ENCODE assay signal across 8 mouse cellular contexts in the genomic region with DNA sequence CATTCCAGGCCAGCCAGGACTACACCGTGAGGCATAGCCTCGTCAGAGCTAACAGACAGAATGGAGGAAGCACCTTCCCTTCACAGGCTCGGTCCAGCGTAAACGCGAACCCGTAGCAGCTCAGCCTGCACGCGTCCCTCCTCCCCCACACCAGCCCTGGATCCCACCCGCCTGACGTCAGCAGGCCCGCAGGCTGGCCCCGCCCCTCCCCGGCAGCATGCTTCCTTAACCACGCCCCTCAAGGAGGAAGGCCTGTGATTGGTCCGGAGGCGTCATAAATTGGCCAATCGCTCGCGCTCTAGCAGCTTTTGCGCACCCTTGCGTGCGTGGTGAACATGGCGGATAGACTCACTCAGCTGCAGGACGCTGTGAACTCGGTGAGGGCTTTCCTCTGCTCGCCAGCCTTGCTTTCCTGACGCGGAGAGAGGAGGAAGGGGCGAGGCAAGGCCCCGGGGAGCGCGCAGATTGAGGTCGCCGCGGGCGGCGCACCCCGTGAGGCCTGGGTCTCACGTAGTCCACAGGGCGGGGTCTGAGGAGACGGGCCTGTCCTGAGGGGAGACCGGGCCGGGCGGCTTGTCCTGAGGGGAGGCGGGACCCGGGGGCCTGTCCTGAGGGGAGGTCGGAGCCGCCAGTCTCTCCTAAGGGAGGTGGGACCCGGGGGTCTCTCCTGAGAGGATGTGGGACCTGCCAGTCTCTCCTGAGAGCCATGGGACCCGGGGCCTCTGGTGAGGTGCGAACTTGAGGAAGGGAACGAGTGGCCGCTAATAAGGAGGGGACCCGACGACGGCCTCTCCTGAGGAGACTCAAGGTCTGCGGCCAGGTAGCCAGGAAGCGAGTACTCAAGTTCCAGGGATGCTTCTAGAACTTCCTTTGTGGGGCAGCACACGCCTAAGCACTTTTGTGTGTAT. TPM values are rescaled to one million over a fixed set of nuclear protein-coding genes. Genes with fewer than 3 reads are reported as not detected.
A peak's percentile ranks its signal among the peaks of the same experiment; 100 is the strongest.
DNase-seq lines count a peak whose midpoint lies in the region; ATAC-seq and TF ChIP-seq lines count a peak whose summit lies in the region.

Med21 (plus strand) TSS at position 272 of the 908 bp plus-strand sequence.
Tm7sf3 (minus strand) TSS at position 549 of the 908 bp plus-strand sequence.

- under 1% methylated on average over 60 of the region's 60 CpGs for WGBS in bone marrow, adult 2 months
- WGBS in embryonic facial prominence, embryonic 15.5 days, result under 1% methylated on average over 60 of the region's 60 CpGs
- WGBS in limb, embryonic 14.5 days, result 1% methylated on average over 59 of the region's 60 CpGs
- WGBS in midbrain, postnatal 0 days, result under 1% methylated on average over 60 of the region's 60 CpGs

- DNase-seq in 416B (ENCODE audit: low read depth), result peak; percentile 100
- peak; percentile 98 for DNase-seq in heart, adult 8-10 months (ENCODE audit: low spot score)
- DNase-seq in kidney, adult 9 months, result peak; percentile 98
- peak; percentile 97 for DNase-seq in limb, embryonic 14.5 days (ENCODE audit: low spot score)
- peak; percentile 99 for DNase-seq in midbrain, postnatal 0 days (ENCODE audit: low spot score)
- DNase-seq in spleen, postnatal 14 days (ENCODE audit: low spot score in 2 of 2), result peak; percentile 98 to 99

- H3K4me1 ChIP-seq in bone marrow, adult 2 months (ENCODE audit: control insufficient read depth, insufficient read depth, low read length), result peaks cover 3% of the 10 kb centered on the region; the same call in 1 of the 2 replicates
- peaks cover 10% of the 10 kb centered on the region for H3K4me1 ChIP-seq in embryonic facial prominence, embryonic 15.5 days
- peaks cover 8% of the 10 kb centered on the region for H3K4me1 ChIP-seq in limb, embryonic 14.5 days (ENCODE audit: control insufficient read depth, insufficient read depth, low read length)
- no peaks in the 10 kb centered on the region; the same call in 1 of the 2 replicates for H3K4me1 ChIP-seq in midbrain, postnatal 0 days (ENCODE audit: insufficient read depth, low read length)

- ATAC-seq in embryonic facial prominence, embryonic 15.5 days (ENCODE audit: insufficient number of reproducible peaks, low FRiP score, low TSS enrichment, low read depth), result peak; percentile 96
- peak; percentile 97 for ATAC-seq in limb, embryonic 14.5 days (ENCODE audit: low FRiP score, low read depth)
- peak; percentile 98 for ATAC-seq in midbrain, postnatal 0 days (ENCODE audit: low FRiP score)

- H3K9me3 ChIP-seq in embryonic facial prominence, embryonic 15.5 days (replicated peaks), result no peaks in the 10 kb centered on the region
- H3K9me3 ChIP-seq in limb, embryonic 14.5 days (ENCODE audit: control insufficient read depth, low read length), result no peaks in the 10 kb centered on the region
- H3K9me3 ChIP-seq in midbrain, postnatal 0 days (ENCODE audit: low read length), result no peaks in the 10 kb centered on the region

- no peaks in the 10 kb centered on the region for H3K36me3 ChIP-seq in embryonic facial prominence, embryonic 15.5 days
- no peaks in the 10 kb centered on the region for H3K36me3 ChIP-seq in limb, embryonic 14.5 days (ENCODE audit: control insufficient read depth, insufficient read depth, low read length)
- no peaks in the 10 kb centered on the region for H3K36me3 ChIP-seq in midbrain, postnatal 0 days (ENCODE audit: insufficient read depth, low read length)

- no peaks in the 10 kb centered on the region for H3K27me3 ChIP-seq in embryonic facial prominence, embryonic 15.5 days
- no peaks in the 10 kb centered on the region for H3K27me3 ChIP-seq in limb, embryonic 14.5 days (ENCODE audit: control insufficient read depth, insufficient read depth, low read length)
- no peaks in the 10 kb centered on the region for H3K27me3 ChIP-seq in midbrain, postnatal 0 days (ENCODE audit: insufficient read depth, low read length)

- peak within 1 kb of the TSS; percentile 85 for H3K4me2 ChIP-seq in embryonic facial prominence, embryonic 15.5 days (replicated peaks)
- peak within 1 kb of the TSS; percentile 85 for H3K4me2 ChIP-seq in limb, embryonic 14.5 days (replicated peaks; ENCODE audit: low read depth, low read length, severe bottlenecking)
- H3K4me2 ChIP-seq in midbrain, postnatal 0 days (ENCODE audit: low read depth, low read length, poor library complexity, severe bottlenecking), result peak within 1 kb of the TSS; percentile 84

- peak within 1 kb of the TSS; percentile 86 for H3K27ac ChIP-seq in bone marrow, adult 2 months (ENCODE audit: control insufficient read depth, insufficient read depth, low read depth, low read length, poor library complexity)
- peak within 1 kb of the TSS; percentile 94 for H3K27ac ChIP-seq in embryonic facial prominence, embryonic 15.5 days (replicated peaks)
- peak within 1 kb of the TSS; percentile 81 for H3K27ac ChIP-seq in limb, embryonic 14.5 days (replicated peaks; ENCODE audit: low read depth, low read length)
- peak within 1 kb of the TSS; percentile 79 for H3K27ac ChIP-seq in midbrain, postnatal 0 days (ENCODE audit: low read depth, low read length)

- peak within 1 kb of the TSS; percentile 83 for H3K4me3 ChIP-seq in bone marrow, adult 2 months (replicated peaks; ENCODE audit: control insufficient read depth, low read depth, low read length)
- H3K4me3 ChIP-seq in embryonic facial prominence, embryonic 15.5 days (replicated peaks), result peak within 1 kb of the TSS; percentile 85
- peak within 1 kb of the TSS; percentile 64 for H3K4me3 ChIP-seq in limb, embryonic 14.5 days (replicated peaks; ENCODE audit: low read length)
- peak within 1 kb of the TSS; percentile 83 for H3K4me3 ChIP-seq in midbrain, postnatal 0 days (ENCODE audit: low read depth, low read length)

- peak within 1 kb of the TSS; percentile 93 for H3K9ac ChIP-seq in embryonic facial prominence, embryonic 15.5 days
- peak within 1 kb of the TSS; percentile 87 for H3K9ac ChIP-seq in limb, embryonic 14.5 days (ENCODE audit: low read depth, low read length, severe bottlenecking)
- H3K9ac ChIP-seq in midbrain, postnatal 0 days (replicated peaks; ENCODE audit: low read length, poor library complexity, severe bottlenecking), result peak within 1 kb of the TSS; percentile 81

- TF ChIP-seq POLR2A in bone marrow, adult 2 months (IDR thresholded peaks at IDR 0.05; ENCODE audit: borderline replicate concordance, control insufficient read depth, low read depth, low read length), result peak; percentile 99
- TF ChIP-seq POLR2A in limb, embryonic 14.5 days (IDR thresholded peaks at IDR 0.05; ENCODE audit: borderline replicate concordance, extremely low read depth, insufficient read depth, insufficient read length), result peak; percentile 98; the same call in 1 of the 2 replicates

- TF ChIP-seq CTCF in bone marrow, adult 2 months (IDR thresholded peaks at IDR 0.05; ENCODE audit: control insufficient read depth, insufficient read depth, low read length), result peak; percentile 28; the same call in 1 of the 2 replicates
- peak; percentile 62 for TF ChIP-seq CTCF in midbrain, postnatal 0 days (IDR thresholded peaks at IDR 0.05)

RNA-seq across cellular contexts. Expression of gene Med21, which starts in this region (rescaled TPM):
- 30.1 and 31.3 TPM in 2 replicates for polyA plus RNA-seq in bone marrow, adult 2 months (2011; ENCODE audit: insufficient read depth, insufficient read length, low replicate concordance, missing spikeins)
- 131 and 139 TPM in 2 replicates for polyA plus RNA-seq in embryonic facial prominence, embryonic 15.5 days (2015; fragmentation: Nextera tagmentation; extraction: Ambion mirVana)
- 10 to 100 TPM; 48.4 to 55.5 (median 49.6) TPM for total RNA-seq in heart, adult 8-10 months (2022)
- 90.6 and 116 TPM in 2 replicates for polyA plus RNA-seq in limb, embryonic 14.5 days (2012; rRNA removed)
- polyA plus RNA-seq in limb, embryonic 14.5 days (2014; fragmentation: Nextera tagmentation; extraction: Ambion mirVana), result 124 and 141 TPM in 2 replicates
- total RNA-seq in midbrain, postnatal 0 days (2014; rRNA removed), result 34.6 and 50.9 TPM in 2 replicates
- polyA plus RNA-seq in midbrain, postnatal 0 days (2015; fragmentation: Nextera tagmentation; extraction: Ambion mirVana), result 101 and 106 TPM in 2 replicates

RNA-seq across cellular contexts. Expression of gene Tm7sf3, which starts in this region (rescaled TPM):
- polyA plus RNA-seq in bone marrow, adult 2 months (2011; ENCODE audit: insufficient read depth, insufficient read length, low replicate concordance, missing spikeins), result 19.5 and 20.1 TPM in 2 replicates
- 47.2 and 47.9 TPM in 2 replicates for polyA plus RNA-seq in embryonic facial prominence, embryonic 15.5 days (2015; fragmentation: Nextera tagmentation; extraction: Ambion mirVana)
- 10 to 100 TPM; 15.7 to 16.7 (median 15.9) TPM for total RNA-seq in heart, adult 8-10 months (2022)
- 29.1 and 35.2 TPM in 2 replicates for polyA plus RNA-seq in limb, embryonic 14.5 days (2012; rRNA removed)
- polyA plus RNA-seq in limb, embryonic 14.5 days (2014; fragmentation: Nextera tagmentation; extraction: Ambion mirVana), result 47.0 and 47.4 TPM in 2 replicates
- 44.3 and 49.8 TPM in 2 replicates for total RNA-seq in midbrain, postnatal 0 days (2014; rRNA removed)
- 36.3 and 38.3 TPM in 2 replicates for polyA plus RNA-seq in midbrain, postnatal 0 days (2015; fragmentation: Nextera tagmentation; extraction: Ambion mirVana)

Comparison
In these comparisons a context has a peak if more than half of its experiments do, and no peak if none do; other contexts are left out.
1. Peak in every context shown above with its lines: DNase-seq, ATAC-seq, H3K4me3 ChIP-seq and H3K27ac ChIP-seq.